Mouse (Mus musculus) kidney, embryonic 15.5 days (tissue): ENCODE measurements at regions not wholly inside any gene's neighbourhood (a gene's known extent, or its start where the extent isn't known, plus 50 kb on each side); places are given as distances from the start of the nearest gene placed in this dataset.

Experiments
- ATAC-seq: fragments of 200-750 bp; cut with Nextera tagmentation; replicated peaks from 2 replicates; pipeline ENCODE4 v1.8.0; 2017; ENCODE audit warnings: moderate TSS enrichment; ENCODE audit not compliant: low FRiP score
- H3K27ac ChIP-seq: fragments of 300-500 bp; sonication (generic); 2 replicates; pipeline ENCODE4 v1.5.1; 2015; ENCODE audit warnings: mild to moderate bottlenecking, inconsistent platforms
- H3K27me3 ChIP-seq: fragments of 300-500 bp; sonication (generic); 2 replicates; pipeline ENCODE4 v1.6.1; 2015; ENCODE audit warnings: inconsistent platforms
- H3K36me3 ChIP-seq: fragments of 300-500 bp; sonication (generic); 2 replicates; pipeline ENCODE4 v1.6.1; 2015; ENCODE audit warnings: inconsistent platforms
- H3K4me1 ChIP-seq: fragments of 300-500 bp; sonication (generic); 2 replicates; pipeline ENCODE4 v1.6.1; 2015; ENCODE audit warnings: inconsistent platforms
- H3K4me2 ChIP-seq: fragments of 300-500 bp; sonication (generic); 2 replicates; pipeline ENCODE4 v1.6.1; 2015; ENCODE audit warnings: moderate library complexity, mild to moderate bottlenecking, inconsistent platforms
- H3K4me3 ChIP-seq: fragments of 300-500 bp; sonication (generic); replicated peaks from 2 replicates; pipeline ENCODE4 v1.5.1; 2015; ENCODE audit warnings: mild to moderate bottlenecking, inconsistent platforms
- H3K9ac ChIP-seq: fragments of 300-500 bp; sonication (generic); 2 replicates; pipeline ENCODE4 v1.6.1; 2015; ENCODE audit warnings: mild to moderate bottlenecking, inconsistent platforms
- H3K9me3 ChIP-seq: fragments of 300-500 bp; sonication (generic); replicated peaks from 2 replicates; pipeline ENCODE4 v1.6.1; 2016; ENCODE audit warnings: inconsistent platforms
- WGBS: fragments of 180-500 bp; shearing (Covaris S2); methylation state at CpG from one replicate; pipeline ENCODE4 v1.1.7; 2015; ENCODE audit warnings: mixed read lengths; 5-methylcytosine and 5-hydroxymethylcytosine counted together

GRCm38 (mm10) chr19:18101423-18102341, 264.2 kb upstream of the Pcsk5 start:
- Histone ChIP-seq H3K9me3 (no peaks in the 10 kb centered on the region), H3K36me3 (no peaks in the 10 kb centered on the region), H3K4me1 (no peaks in the 10 kb centered on the region), H3K27ac (0 out of 2 replicates have a peak overlapping the region, but pooled peaks have one; percentile 32), H3K27me3 (no peaks in the 10 kb centered on the region), H3K4me3 (no peak overlapping the region), H3K9ac (no peak overlapping the region), H3K4me2 (no peak overlapping the region)
- 30% methylated on average over 4 of the region's 4 CpGs for WGBS
- no peak for ATAC-seq

- Histone ChIP-seq H3K9me3 (no peaks in the 10 kb centered on the region), H3K4me1 (no peaks in the 10 kb centered on the region), H3K4me3 (no peak overlapping the region), H3K36me3 (no peaks in the 10 kb centered on the region), H3K4me2 (no peak overlapping the region), H3K27ac (no peak overlapping the region), H3K9ac (no peak overlapping the region), H3K27me3 (no peaks in the 10 kb centered on the region)
- ATAC-seq = no peak
- 87% methylated on average over 6 of the region's 6 CpGs for WGBS
Measured at GRCm38 (mm10) chr19:18083312-18083711, 245.9 kb upstream of the Pcsk5 start.

GRCm38 (mm10) chr19:18068919-18069318, 231.5 kb upstream of the Pcsk5 start:
- Histone ChIP-seq H3K36me3 (no peaks in the 10 kb centered on the region), H3K4me1 (peaks cover 6% of the 10 kb centered on the region; the same call in 1 of the 2 replicates), H3K27me3 (no peaks in the 10 kb centered on the region), H3K27ac (no peak overlapping the region), H3K4me2 (no peak overlapping the region), H3K9ac (no peak overlapping the region), H3K4me3 (no peak overlapping the region), H3K9me3 (no peaks in the 10 kb centered on the region)
- WGBS = 48% methylated on average over 5 of the region's 5 CpGs
- no peak for ATAC-seq

GRCm38 (mm10) chr19:18067855-18068494, 230.5 kb upstream of the Pcsk5 start:
- H3K9ac ChIP-seq = no peak overlapping the region
- no peaks in the 10 kb centered on the region for H3K9me3 ChIP-seq
- no peak overlapping the region for H3K4me2 ChIP-seq
- WGBS = 50% methylated on average over 8 of the region's 8 CpGs
- H3K36me3 ChIP-seq = no peaks in the 10 kb centered on the region
- no peak overlapping the region for H3K4me3 ChIP-seq
- ATAC-seq = 0 out of 2 replicates have a peak, but pooled peaks have one; percentile 60
- H3K4me1 ChIP-seq = peaks cover 6% of the 10 kb centered on the region; the same call in 1 of the 2 replicates
- H3K27me3 ChIP-seq = no peaks in the 10 kb centered on the region
- no peak overlapping the region for H3K27ac ChIP-seq

GRCm38 (mm10) chr19:18057256-18057890, 219.9 kb upstream of the Pcsk5 start:
- WGBS = 62% methylated on average over 7 of the region's 7 CpGs
- no peak overlapping the region for H3K4me2 ChIP-seq

GRCm38 (mm10) chr19:18056414-18057254, 219.2 kb upstream of the Pcsk5 start:
- Histone ChIP-seq H3K36me3 (no peaks in the 10 kb centered on the region), H3K4me1 (peaks cover 6% of the 10 kb centered on the region; the same call in 1 of the 2 replicates), H3K9me3 (no peaks in the 10 kb centered on the region), H3K4me3 (no peak overlapping the region), H3K4me2 (peak overlapping the region; percentile 37), H3K9ac (no peak overlapping the region), H3K27me3 (no peaks in the 10 kb centered on the region), H3K27ac (peak overlapping the region; percentile 29; the same call in 1 of the 2 replicates)
- ATAC-seq = peak; percentile 77
- 42% methylated on average over 21 of the region's 21 CpGs for WGBS

More at GRCm38 (mm10) chr19:18057256-18057890, 219.9 kb upstream of the Pcsk5 start:
- Histone ChIP-seq H3K27ac (peak overlapping the region; percentile 27; the same call in 1 of the 2 replicates), H3K9ac (no peak overlapping the region), H3K9me3 (no peaks in the 10 kb centered on the region), H3K4me1 (peaks cover 6% of the 10 kb centered on the region; the same call in 1 of the 2 replicates), H3K27me3 (no peaks in the 10 kb centered on the region), H3K4me3 (no peak overlapping the region), H3K36me3 (no peaks in the 10 kb centered on the region)
- peak; percentile 66 for ATAC-seq

- H3K27me3 ChIP-seq = no peaks in the 10 kb centered on the region
- ATAC-seq = no peak
- H3K4me3 ChIP-seq = no peak overlapping the region
- no peak overlapping the region for H3K4me2 ChIP-seq
- 94% methylated on average over 2 of the region's 2 CpGs for WGBS
- no peak overlapping the region for H3K9ac ChIP-seq
- no peak overlapping the region for H3K27ac ChIP-seq
- H3K4me1 ChIP-seq = peaks cover under 1% of the 10 kb centered on the region; the same call in 1 of the 2 replicates
- no peaks in the 10 kb centered on the region for H3K9me3 ChIP-seq
- H3K36me3 ChIP-seq = no peaks in the 10 kb centered on the region
Measured at GRCm38 (mm10) chr19:18050353-18050752, 212.9 kb upstream of the Pcsk5 start.

GRCm38 (mm10) chr19:18034225-18034624, 196.8 kb upstream of the Pcsk5 start:
- no peak overlapping the region for H3K27ac ChIP-seq
- no peaks in the 10 kb centered on the region for H3K4me1 ChIP-seq

GRCm38 (mm10) chr19:18033599-18033998, 196.2 kb upstream of the Pcsk5 start:
- Histone ChIP-seq H3K36me3 (no peaks in the 10 kb centered on the region), H3K4me3 (no peak overlapping the region), H3K4me1 (no peaks in the 10 kb centered on the region), H3K9ac (no peak overlapping the region), H3K27me3 (no peaks in the 10 kb centered on the region), H3K27ac (no peak overlapping the region), H3K4me2 (no peak overlapping the region), H3K9me3 (no peaks in the 10 kb centered on the region)
- ATAC-seq = no peak
- WGBS = 92% methylated on average over 5 of the region's 5 CpGs

More at GRCm38 (mm10) chr19:18034225-18034624, 196.8 kb upstream of the Pcsk5 start:
- H3K27me3 ChIP-seq = no peaks in the 10 kb centered on the region
- WGBS = 16% methylated on average over 1 of the region's 1 CpGs
- H3K9me3 ChIP-seq = no peaks in the 10 kb centered on the region
- H3K36me3 ChIP-seq = no peaks in the 10 kb centered on the region
- no peak overlapping the region for H3K9ac ChIP-seq
- H3K4me2 ChIP-seq = no peak overlapping the region
- no peak overlapping the region for H3K4me3 ChIP-seq
- no peak for ATAC-seq

- no peak overlapping the region for H3K9ac ChIP-seq
- H3K27me3 ChIP-seq = no peaks in the 10 kb centered on the region
- no peaks in the 10 kb centered on the region for H3K9me3 ChIP-seq
- H3K27ac ChIP-seq = no peak overlapping the region
- no peaks in the 10 kb centered on the region for H3K36me3 ChIP-seq
- no peak overlapping the region for H3K4me2 ChIP-seq
- WGBS = 77% methylated on average over 4 of the region's 4 CpGs
- H3K4me3 ChIP-seq = no peak overlapping the region
- no peaks in the 10 kb centered on the region for H3K4me1 ChIP-seq
- ATAC-seq = no peak
Measured at GRCm38 (mm10) chr19:18025877-18026276, 188.4 kb upstream of the Pcsk5 start.

GRCm38 (mm10) chr19:18020351-18020750, 182.9 kb upstream of the Pcsk5 start:
- H3K36me3 ChIP-seq = no peaks in the 10 kb centered on the region
- no peak overlapping the region for H3K4me3 ChIP-seq
- no peak for ATAC-seq
- WGBS = 87% methylated on average over 2 of the region's 2 CpGs
- no peaks in the 10 kb centered on the region for H3K9me3 ChIP-seq
- H3K27ac ChIP-seq = no peak overlapping the region
- H3K9ac ChIP-seq = no peak overlapping the region
- H3K4me1 ChIP-seq = no peaks in the 10 kb centered on the region
- H3K4me2 ChIP-seq = no peak overlapping the region
- H3K27me3 ChIP-seq = no peaks in the 10 kb centered on the region
